Mouse (Mus musculus) common myeloid progenitor, adult 5-6 weeks (primary cell): ENCODE results near the gene Isyna1. TPM values are rescaled to one million over a fixed set of nuclear protein-coding genes. Genes with fewer than 3 reads are reported as not detected.

ENCODE experiments used
- ATAC-seq: replicated peaks from 2 replicates; pipeline ENCODE4 v1.8.0; 2016; ENCODE audit warnings: low read depth, mild to moderate bottlenecking, moderate TSS enrichment, inconsistent platforms; ENCODE audit not compliant: poor library complexity, severe bottlenecking
- total RNA-seq: library from RNA; stranded (forward); fragments of 200-1000, 187-1606 nt; gene quantifications from 2 replicates; pipeline ENCODE4 v1.2.3, GENCODE M21; 2017

Gene Isyna1
- total RNA-seq, 1 experiment from 2014 or later = 35.0 TPM

- no peak for ATAC-seq
Measured at GRCm38 (mm10) chr8:70646369-70646768, 52.2 kb downstream of the Isyna1 start.

- ATAC-seq = no peak
Measured at GRCm38 (mm10) chr8:70646775-70647174, 52.6 kb downstream of the Isyna1 start.

Other genes starting within 250 kb of the Isyna1 start
- gene Upf1, start 241.1 kb upstream of the Isyna1 start, total RNA-seq = 31.9 and 36.7 TPM in 2 replicates
- 0.27 TPM in 1 of 2 replicates, not detected in the other for gene Comp, start 220.8 kb upstream of the Isyna1 start, total RNA-seq
- gene Crtc1, start 154.8 kb upstream of the Isyna1 start, total RNA-seq = 1.1 and 8.9 TPM in 2 replicates
- 5.9 and 10.6 TPM in 2 replicates for gene Klhl26, start 117.4 kb upstream of the Isyna1 start, total RNA-seq
- gene Tmem59l, start 107.0 kb upstream of the Isyna1 start, total RNA-seq = not detected in 2 replicates
- not detected in 2 replicates for gene Crlf1, start 101.2 kb upstream of the Isyna1 start, total RNA-seq
- gene Rex1bd, start 87.6 kb upstream of the Isyna1 start, total RNA-seq = 50.1 and 56.4 TPM in 2 replicates
- 3,128 and 4,626 TPM in 2 replicates for gene Uba52, start 83.6 kb upstream of the Isyna1 start, total RNA-seq
- gene Fkbp8, start 66.6 kb upstream of the Isyna1 start, total RNA-seq = 95.9 and 128 TPM in 2 replicates
- 70.8 and 71.1 TPM in 2 replicates for gene Kxd1, start 66.4 kb upstream of the Isyna1 start, total RNA-seq
- gene Ell, start 54.9 kb upstream of the Isyna1 start, total RNA-seq = 8.1 and 10.5 TPM in 2 replicates
- 43.8 and 58.4 TPM in 2 replicates for gene Ssbp4, start 14.5 kb downstream of the Isyna1 start, total RNA-seq
- gene Lrrc25, start 21.8 kb downstream of the Isyna1 start, total RNA-seq = 1.6 and 2.6 TPM in 2 replicates
- 0.29 TPM in 1 of 2 replicates, not detected in the other for gene Gdf15, start 38.1 kb downstream of the Isyna1 start, total RNA-seq
- gene Pgpep1, start 66.0 kb downstream of the Isyna1 start, total RNA-seq = 3.2 and 3.6 TPM in 2 replicates
- gene Lsm4, start 78.9 kb downstream of the Isyna1 start, total RNA-seq = 129 and 163 TPM in 2 replicates
- gene Jund, start 104.6 kb downstream of the Isyna1 start, total RNA-seq = 54.4 and 58.2 TPM in 2 replicates
- gene Iqcn, start 109.1 kb downstream of the Isyna1 start, total RNA-seq = 0.05 TPM in 1 of 2 replicates, not detected in the other
- not detected in 2 replicates for gene Gm3336, start 124.2 kb downstream of the Isyna1 start, total RNA-seq
- 0.09 TPM in 1 of 2 replicates, not detected in the other for gene Pde4c, start 129.3 kb downstream of the Isyna1 start, total RNA-seq
- gene Rab3a, start 160.3 kb downstream of the Isyna1 start, total RNA-seq = 1.5 and 4.2 TPM in 2 replicates
- 10.6 and 11.7 TPM in 2 replicates for gene Mpv17l2, start 166.6 kb downstream of the Isyna1 start, total RNA-seq
- 19.8 and 23.7 TPM in 2 replicates for gene Pik3r2, start 182.3 kb downstream of the Isyna1 start, total RNA-seq
- gene Mast3, start 210.7 kb downstream of the Isyna1 start, total RNA-seq = 21.7 and 22.2 TPM in 2 replicates
- gene Il12rb1, start 214.1 kb downstream of the Isyna1 start, total RNA-seq = 1.6 and 3.5 TPM in 2 replicates
- gene Arrdc2, start 245.3 kb downstream of the Isyna1 start, total RNA-seq = 7.3 and 19.9 TPM in 2 replicates